Mouse (Mus musculus) bone marrow, adult 2 months (tissue): Measurements from ENCODE around the gene Gabra1. TPM values are rescaled to one million over a fixed set of nuclear protein-coding genes. Genes with fewer than 3 reads are reported as not detected.

ENCODE experiments used
- H3K27ac ChIP-seq: fragments of 200-500 bp; 2 replicates; pipeline ENCODE4 v1.5.1; 2012; ENCODE audit warnings: low read depth, mild to moderate bottlenecking, control low read depth, inconsistent platforms, low read length; ENCODE audit not compliant: control insufficient read depth, poor library complexity, insufficient read depth
- H3K4me1 ChIP-seq: fragments of 200-500 bp; 2 replicates; pipeline ENCODE4 v1.6.1; 2011; ENCODE audit warnings: low read length; ENCODE audit not compliant: control insufficient read depth, insufficient read depth
- H3K4me3 ChIP-seq: fragments of 200-500 bp; replicated peaks from 2 replicates; pipeline ENCODE3; 2011; ENCODE audit warnings: mild to moderate bottlenecking, low read depth, low read length, control low read depth; ENCODE audit not compliant: control insufficient read depth
- CTCF ChIP-seq: fragments of 200-500 bp; IDR thresholded peaks from 2 replicates; pipeline ENCODE4 v1.5.1; 2011; ENCODE audit warnings: low read length, control low read depth; ENCODE audit not compliant: control insufficient read depth, insufficient read depth
- POLR2A ChIP-seq: fragments of 200-500 bp; IDR thresholded peaks from 2 replicates; pipeline ENCODE4 v1.6.1; 2011; ENCODE audit warnings: low read depth, mild to moderate bottlenecking, control low read depth, low read length, borderline replicate concordance; ENCODE audit not compliant: control insufficient read depth
- WGBS: fragments of 180-500 bp; shearing (Covaris S2); methylation state at CpG from one replicate; pipeline ENCODE4 v1.1.7; 2018; 5-methylcytosine and 5-hydroxymethylcytosine counted together
- polyA plus RNA-seq: library from polyadenylated mRNA; stranded (reverse); fragments of >200 nt; gene quantifications from 2 replicates; pipeline ENCODE4 v1.2.4, GENCODE M21; 2011; ENCODE audit warnings: low replicate concordance; ENCODE audit not compliant: missing spikeins, insufficient read depth, insufficient read length

Gene Gabra1
- polyA plus RNA-seq, 1 experiment, result 0.42 TPM

DNA sequence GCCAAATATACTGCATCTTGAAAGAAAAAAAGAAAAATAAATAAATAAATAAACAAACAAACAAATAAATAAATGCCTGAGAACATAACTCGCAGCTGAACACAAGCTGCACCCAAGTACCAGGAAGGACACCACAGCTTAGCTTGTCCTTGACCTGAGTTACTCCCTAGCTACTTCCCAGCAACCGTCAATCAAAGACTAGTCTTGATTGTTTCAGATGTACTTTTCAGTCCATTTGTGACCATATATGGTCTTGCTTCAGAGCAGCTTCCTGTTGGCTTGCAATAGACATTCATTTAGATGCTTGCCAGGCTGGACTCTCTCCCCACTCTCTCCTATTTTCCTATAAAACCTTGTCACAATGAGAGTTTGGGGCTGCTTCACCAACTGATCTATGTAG, 87.2 kb downstream of the Gabra1 start:
- H3K4me1 ChIP-seq, result no peaks in the 10 kb centered on the region

More for the DNA sequence above, 87.2 kb downstream of the Gabra1 start:
- no peak for TF ChIP-seq POLR2A
- no peak for TF ChIP-seq CTCF
- no peak overlapping the region for H3K27ac ChIP-seq
- no peak overlapping the region for H3K4me3 ChIP-seq
- 61% methylated on average over 2 of the region's 2 CpGs for WGBS

Other genes with a start within 250 kb of the Gabra1 start
- not detected in 2 replicates for gene Gabrg2, start 182.1 kb downstream of the Gabra1 start, polyA plus RNA-seq
- gene Gabra6, start 138.1 kb upstream of the Gabra1 start, polyA plus RNA-seq, result not detected in 2 replicates
- gene Gabrb2, start 236.8 kb upstream of the Gabra1 start, polyA plus RNA-seq, result not detected in 2 replicates